Mouse (Mus musculus) limb, embryonic 11.5 days (tissue): ENCODE measurements around the gene Smarce1. TPM values are rescaled to one million over a fixed set of nuclear protein-coding genes. Genes with fewer than 3 reads are reported as not detected.

Experiments
- ATAC-seq: fragments of 200-750 bp; cut with Nextera tagmentation; 2 replicates; pipeline ENCODE4 v1.8.0; 2017; ENCODE audit warnings: low read depth; ENCODE audit not compliant: insufficient number of reproducible peaks, low FRiP score, low TSS enrichment
- DNase-seq: peaks from one replicate; pipeline ENCODE4 v3.0.0-alpha.2; 2015; ENCODE audit warnings: low spot score
- H3K27ac ChIP-seq: fragments of 300-500 bp; sonication (generic); replicated peaks from 2 replicates; pipeline ENCODE4 v1.5.1; 2014; ENCODE audit warnings: low read depth, mild to moderate bottlenecking, low read length
- H3K27me3 ChIP-seq: fragments of 300-500 bp; sonication (generic); 2 replicates; pipeline ENCODE4 v1.6.1; 2014; ENCODE audit warnings: mild to moderate bottlenecking, low read length, mixed read lengths; ENCODE audit not compliant: control insufficient read depth, insufficient read depth
- H3K36me3 ChIP-seq: fragments of 300-500 bp; sonication (generic); 2 replicates; pipeline ENCODE4 v1.6.1; 2014; ENCODE audit warnings: mild to moderate bottlenecking, low read length, moderate library complexity, mixed read lengths; ENCODE audit not compliant: control insufficient read depth, insufficient read depth
- H3K4me1 ChIP-seq: fragments of 300-500 bp; sonication (generic); 2 replicates; pipeline ENCODE4 v1.6.1; 2014; ENCODE audit warnings: low read length, mixed read lengths; ENCODE audit not compliant: control insufficient read depth, insufficient read depth
- H3K4me2 ChIP-seq: fragments of 300-500 bp; sonication (generic); 2 replicates; pipeline ENCODE4 v1.6.1; 2014; ENCODE audit warnings: low read depth, mild to moderate bottlenecking, moderate library complexity; ENCODE audit not compliant: severe bottlenecking
- H3K4me3 ChIP-seq: fragments of 300-500 bp; sonication (generic); 2 replicates; pipeline ENCODE4 v1.5.1; 2014; ENCODE audit warnings: low read depth, low read length
- H3K9ac ChIP-seq: fragments of 300-500 bp; sonication (generic); 2 replicates; pipeline ENCODE4 v1.6.1; 2014; ENCODE audit warnings: mild to moderate bottlenecking, low read length
- H3K9me3 ChIP-seq: fragments of 300-500 bp; sonication (generic); 2 replicates; pipeline ENCODE4 v1.6.1; 2016; ENCODE audit warnings: low read length; ENCODE audit not compliant: control insufficient read depth
- whole genome bisulfite sequencing: fragments of 180-500 bp; shearing (Covaris S2); extraction: QIAGEN DNeasy Blood & Tissue Kit; methylation state at CpG from one replicate; pipeline ENCODE4 v1.1.7; 2014; 5-methylcytosine and 5-hydroxymethylcytosine counted together
- polyA plus RNA-seq: library from polyadenylated mRNA; unstranded; fragments of >200 nt; fragmentation: Nextera tagmentation; extraction: Ambion mirVana; gene quantifications from 2 replicates; pipeline ENCODE4 v1.2.1, GENCODE M21; 2014

The Smarce1 gene
- polyA plus RNA-seq, 1 experiment from 2014 or later, result 261 TPM

GRCm38 (mm10) chr11:99170547-99171267, 60.1 kb downstream of the Smarce1 start:
- no peaks in the 10 kb centered on the region for H3K27me3 ChIP-seq
- H3K4me1 ChIP-seq, result no peaks in the 10 kb centered on the region
- H3K27ac ChIP-seq, result no peak overlapping the region
- ATAC-seq (no peak), DNase-seq (no peak)
- H3K9ac ChIP-seq, result no peak overlapping the region
- no peak overlapping the region for H3K4me2 ChIP-seq
- no peaks in the 10 kb centered on the region for H3K36me3 ChIP-seq
- H3K9me3 ChIP-seq, result no peaks in the 10 kb centered on the region
- H3K4me3 ChIP-seq, result no peak overlapping the region
- WGBS, result 78% methylated on average over 12 of the region's 12 CpGs

- no peak for ATAC-seq
- no peak overlapping the region for H3K4me3 ChIP-seq
- 92% methylated on average over 6 of the region's 6 CpGs for WGBS
Measured at GRCm38 (mm10) chr11:99170005-99170404, 60.8 kb downstream of the Smarce1 start.

GRCm38 (mm10) chr11:99169438-99169837, 61.4 kb downstream of the Smarce1 start:
- no peaks in the 10 kb centered on the region for H3K36me3 ChIP-seq
- no peaks in the 10 kb centered on the region for H3K9me3 ChIP-seq
- H3K4me2 ChIP-seq, result no peak overlapping the region
- no peaks in the 10 kb centered on the region for H3K27me3 ChIP-seq
- no peak overlapping the region for H3K9ac ChIP-seq
- no peak overlapping the region for H3K4me3 ChIP-seq
- no peak for DNase-seq
- H3K4me1 ChIP-seq, result no peaks in the 10 kb centered on the region
- H3K27ac ChIP-seq, result no peak overlapping the region
- 88% methylated on average over 2 of the region's 2 CpGs for WGBS
- no peak for ATAC-seq

More at GRCm38 (mm10) chr11:99170005-99170404, 60.8 kb downstream of the Smarce1 start:
- Histone ChIP-seq H3K27me3 (no peaks in the 10 kb centered on the region), H3K9ac (no peak overlapping the region), H3K27ac (no peak overlapping the region), H3K9me3 (no peaks in the 10 kb centered on the region), H3K4me2 (no peak overlapping the region), H3K36me3 (no peaks in the 10 kb centered on the region), H3K4me1 (no peaks in the 10 kb centered on the region)
- no peak for DNase-seq

GRCm38 (mm10) chr11:99168030-99168474, 62.8 kb downstream of the Smarce1 start:
- 77% methylated on average over 12 of the region's 12 CpGs for WGBS
- ATAC-seq (no peak), DNase-seq (no peak)
- H3K36me3 ChIP-seq, result no peaks in the 10 kb centered on the region
- H3K27me3 ChIP-seq, result no peaks in the 10 kb centered on the region
- no peak overlapping the region for H3K27ac ChIP-seq
- H3K9me3 ChIP-seq, result no peaks in the 10 kb centered on the region
- no peak overlapping the region for H3K9ac ChIP-seq
- no peak overlapping the region for H3K4me3 ChIP-seq
- no peak overlapping the region for H3K4me2 ChIP-seq
- H3K4me1 ChIP-seq, result no peaks in the 10 kb centered on the region

- no peaks in the 10 kb centered on the region for H3K9me3 ChIP-seq
- no peak overlapping the region for H3K4me3 ChIP-seq
- H3K9ac ChIP-seq, result no peak overlapping the region
- H3K36me3 ChIP-seq, result no peaks in the 10 kb centered on the region
- no peaks in the 10 kb centered on the region for H3K4me1 ChIP-seq
- WGBS, result 92% methylated on average over 7 of the region's 7 CpGs
- no peak overlapping the region for H3K4me2 ChIP-seq
- H3K27me3 ChIP-seq, result no peaks in the 10 kb centered on the region
- DNase-seq (no peak), ATAC-seq (no peak)
- no peak overlapping the region for H3K27ac ChIP-seq
Measured at GRCm38 (mm10) chr11:99167576-99167975, 63.2 kb downstream of the Smarce1 start.

GRCm38 (mm10) chr11:99166241-99166640, 64.6 kb downstream of the Smarce1 start:
- no peak overlapping the region for H3K27ac ChIP-seq
- no peak for ATAC-seq
- no peak overlapping the region for H3K4me3 ChIP-seq
- no peak for DNase-seq
- H3K9me3 ChIP-seq, result no peaks in the 10 kb centered on the region
- H3K36me3 ChIP-seq, result no peaks in the 10 kb centered on the region
- no peaks in the 10 kb centered on the region for H3K4me1 ChIP-seq
- 94% methylated on average over 7 of the region's 7 CpGs for WGBS
- no peak overlapping the region for H3K4me2 ChIP-seq
- H3K27me3 ChIP-seq, result no peaks in the 10 kb centered on the region
- no peak overlapping the region for H3K9ac ChIP-seq

GRCm38 (mm10) chr11:99165031-99165752, 65.6 kb downstream of the Smarce1 start:
- 76% methylated on average over 11 of the region's 11 CpGs for WGBS
- H3K9ac ChIP-seq, result no peak overlapping the region
- H3K27ac ChIP-seq, result no peak overlapping the region
- no peak overlapping the region for H3K4me2 ChIP-seq
- H3K36me3 ChIP-seq, result no peaks in the 10 kb centered on the region
- H3K9me3 ChIP-seq, result no peaks in the 10 kb centered on the region
- H3K4me3 ChIP-seq, result no peak overlapping the region
- no peaks in the 10 kb centered on the region for H3K27me3 ChIP-seq
- DNase-seq (no peak), ATAC-seq (no peak)
- H3K4me1 ChIP-seq, result no peaks in the 10 kb centered on the region

- no peak overlapping the region for H3K4me2 ChIP-seq
- H3K9me3 ChIP-seq, result no peaks in the 10 kb centered on the region
- ATAC-seq (no peak), DNase-seq (no peak)
- no peak overlapping the region for H3K27ac ChIP-seq
- 86% methylated on average over 10 of the region's 10 CpGs for WGBS
- H3K27me3 ChIP-seq, result no peaks in the 10 kb centered on the region
- no peaks in the 10 kb centered on the region for H3K36me3 ChIP-seq
- H3K4me3 ChIP-seq, result no peak overlapping the region
- H3K9ac ChIP-seq, result no peak overlapping the region
- no peaks in the 10 kb centered on the region for H3K4me1 ChIP-seq
Measured at GRCm38 (mm10) chr11:99162972-99163686, 67.7 kb downstream of the Smarce1 start.
